Mouse (Mus musculus) T-helper 1 cell (primary cell): ENCODE results near the gene Rhbdd3.

Experiments used
- in situ Hi-C: fragments of 300-600 bp; cut with MboI, MseI; formaldehyde crosslinking; loops from one replicate; pipeline ENCODE4 v1.15.1; 2025; ENCODE audit warnings: high pct_unique_total_duplicates

Gene Rhbdd3

GRCm38 (mm10) chr11:5114931-5115581 lies 16.3 kb downstream of the Rhbdd3 start:
- in situ Hi-C loops = loop anchor here (5.0 to 10.0 kb wide), 2 partner anchors 67 to 340 kb away; no protein-coding TSS in a partner anchor

DNA sequence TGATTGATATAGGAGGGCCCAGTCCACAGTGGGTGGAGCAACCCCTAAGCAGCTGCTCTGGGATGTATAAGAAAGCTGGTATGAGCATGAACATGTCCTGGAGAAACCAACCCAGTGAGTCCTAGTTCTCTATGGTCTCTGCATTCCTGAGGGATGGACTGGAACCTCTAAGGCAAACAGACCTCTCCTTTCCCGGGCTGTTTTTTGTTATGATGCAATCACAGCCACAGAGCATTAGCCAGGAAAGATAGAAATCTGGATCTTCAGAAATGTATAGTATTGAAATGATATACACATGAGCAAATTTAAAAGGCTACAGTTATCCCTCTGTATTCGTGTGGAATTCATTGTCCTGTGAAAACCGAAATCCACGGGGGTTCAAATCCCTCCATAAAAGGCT lies 27.0 kb downstream of the Rhbdd3 start:
- in situ Hi-C loops = no loop called here

DNA sequence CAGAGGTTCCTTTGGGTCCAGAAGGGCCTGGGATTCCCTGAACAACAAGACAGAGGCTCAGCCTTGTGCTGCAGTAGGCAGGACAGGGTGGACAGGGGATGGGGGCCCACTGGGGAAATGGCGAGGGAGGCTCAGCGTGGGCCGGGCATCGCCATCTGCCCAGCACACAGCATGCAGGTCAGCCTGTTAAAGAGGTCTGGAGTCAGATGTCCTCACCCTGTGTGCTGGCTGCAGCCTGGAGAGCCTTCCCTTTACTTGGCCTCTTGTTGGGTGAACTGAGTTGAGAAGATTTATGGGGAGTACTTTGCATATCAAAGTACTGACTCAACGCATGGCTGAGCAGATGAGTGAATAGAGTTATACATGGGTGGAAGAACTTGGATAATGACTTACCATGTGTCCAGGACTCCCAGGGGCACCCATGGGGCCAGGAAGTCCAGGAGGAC lies 30.3 kb downstream of the Rhbdd3 start:
- in situ Hi-C loops = no loop called here

- in situ Hi-C loops = no loop called here
Observed at GRCm38 (mm10) chr11:5130111-5130665, 31.5 kb downstream of the Rhbdd3 start.

GRCm38 (mm10) chr11:5132751-5133150 lies 34.0 kb downstream of the Rhbdd3 start:
- in situ Hi-C loops = no loop called here

GRCm38 (mm10) chr11:5135914-5136313 lies 37.2 kb downstream of the Rhbdd3 start:
- in situ Hi-C loops = no loop called here

DNA sequence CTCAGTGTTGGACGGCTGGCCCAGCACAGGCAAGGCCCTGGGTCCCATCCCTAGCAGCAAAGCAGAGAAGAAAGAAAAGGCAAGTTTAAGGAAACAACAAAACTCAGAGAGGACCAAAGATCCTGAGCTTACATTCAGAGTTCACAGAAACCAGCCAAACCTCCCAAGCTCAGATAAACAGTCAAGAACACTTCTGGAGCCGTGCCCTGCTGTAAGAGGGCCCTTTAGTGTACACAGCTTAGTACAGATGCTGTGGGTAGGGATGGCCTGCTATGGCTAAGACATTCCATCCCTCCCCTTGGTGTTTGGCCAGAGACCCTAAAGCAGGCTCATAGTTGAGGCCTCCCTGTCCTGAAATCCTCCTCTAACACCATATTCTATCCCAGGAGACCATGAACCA lies 39.9 kb downstream of the Rhbdd3 start:
- in situ Hi-C loops = no loop called here

GRCm38 (mm10) chr11:5139372-5139771 lies 40.6 kb downstream of the Rhbdd3 start:
- in situ Hi-C loops = no loop called here

- in situ Hi-C loops = no loop called here
Observed at GRCm38 (mm10) chr11:5140619-5141018, 41.9 kb downstream of the Rhbdd3 start.

- in situ Hi-C loops = no loop called here
Observed at GRCm38 (mm10) chr11:5141252-5141651, 42.5 kb downstream of the Rhbdd3 start.

DNA sequence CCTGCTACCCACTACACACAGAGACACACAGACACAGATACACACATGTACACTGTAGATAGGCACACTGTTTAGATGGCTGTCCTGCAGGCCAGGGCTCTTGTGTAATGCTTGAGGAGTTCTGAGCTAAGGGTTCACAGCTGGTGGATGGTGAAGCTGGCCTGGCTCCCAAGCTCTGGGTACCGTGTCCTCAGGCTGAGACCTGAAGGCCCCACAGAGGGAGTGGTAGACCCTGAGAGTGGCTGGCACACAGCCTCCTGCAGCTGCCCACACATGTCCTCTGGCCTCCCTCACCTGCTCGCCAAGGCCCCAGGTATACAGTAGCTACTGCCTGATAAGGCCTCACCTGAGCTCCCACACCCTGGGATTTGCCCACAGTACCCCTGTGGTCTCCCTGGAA lies 43.2 kb downstream of the Rhbdd3 start:
- in situ Hi-C loops = no loop called here

GRCm38 (mm10) chr11:5145600-5145999 lies 46.9 kb downstream of the Rhbdd3 start:
- in situ Hi-C loops = no loop called here

DNA sequence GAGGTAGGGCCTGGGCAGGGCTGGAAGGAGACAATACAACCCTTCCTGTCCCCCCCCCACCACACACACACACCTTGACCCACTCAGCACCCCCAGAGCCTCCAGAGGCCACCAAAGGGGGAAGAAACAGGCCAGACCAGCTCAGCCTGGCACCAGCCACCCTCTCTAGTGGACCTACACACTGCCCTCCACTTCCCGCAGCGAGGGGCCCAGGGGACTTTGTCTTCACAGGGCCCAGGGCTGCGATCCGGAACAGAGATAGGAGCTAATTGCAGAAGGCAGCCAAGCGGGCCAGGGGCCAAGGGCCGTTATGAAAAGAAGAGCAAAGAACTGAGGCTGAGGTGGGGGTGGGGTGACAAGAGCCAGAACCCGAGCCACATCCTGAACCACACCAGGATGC lies 50.5 kb downstream of the Rhbdd3 start:
- in situ Hi-C loops = no loop called here

GRCm38 (mm10) chr11:5149955-5150354 lies 51.2 kb downstream of the Rhbdd3 start:
- in situ Hi-C loops = no loop called here

DNA sequence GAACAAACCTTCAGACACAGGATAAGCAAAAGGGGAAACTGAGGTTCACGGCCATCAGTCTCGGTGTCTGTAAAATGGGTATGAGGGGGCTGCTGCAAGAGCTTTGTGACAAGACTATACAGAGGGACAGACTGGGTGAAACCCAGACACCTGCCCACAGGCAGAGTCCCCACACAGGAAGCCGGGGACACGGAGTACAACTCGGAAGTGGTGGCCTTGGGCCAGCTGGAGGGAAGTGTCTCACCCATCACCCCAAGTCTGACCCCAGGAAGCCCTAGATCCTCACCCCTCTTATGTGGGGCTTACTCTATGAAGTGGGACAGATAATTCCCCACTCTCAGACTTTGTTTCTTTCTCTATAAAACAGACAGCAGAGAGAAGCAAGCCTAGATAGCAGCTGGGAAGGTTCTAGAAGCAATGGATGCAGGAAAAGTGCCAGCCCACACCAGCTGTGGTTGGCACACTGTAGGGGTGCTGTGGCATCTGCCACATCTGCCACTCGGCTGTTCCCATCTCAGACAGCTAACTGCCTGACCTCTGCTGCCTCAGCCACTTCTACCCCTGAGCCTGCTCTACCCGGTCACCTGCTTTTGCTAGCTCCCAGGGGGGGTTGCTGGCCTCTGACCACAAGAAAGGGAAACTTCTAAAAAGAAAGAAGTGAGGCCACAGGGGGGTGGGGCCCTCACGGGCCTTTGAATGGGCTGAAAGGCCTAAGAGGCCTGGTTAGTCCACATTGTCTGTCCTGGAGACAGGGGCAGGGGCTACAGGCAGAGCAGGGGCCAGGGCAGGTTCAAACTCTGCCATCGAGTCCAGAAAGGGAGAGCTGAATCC lies 51.9 kb downstream of the Rhbdd3 start:
- in situ Hi-C loops = no loop called here

- in situ Hi-C loops = no loop called here
Observed at GRCm38 (mm10) chr11:5151247-5151630, 52.5 kb downstream of the Rhbdd3 start.

DNA sequence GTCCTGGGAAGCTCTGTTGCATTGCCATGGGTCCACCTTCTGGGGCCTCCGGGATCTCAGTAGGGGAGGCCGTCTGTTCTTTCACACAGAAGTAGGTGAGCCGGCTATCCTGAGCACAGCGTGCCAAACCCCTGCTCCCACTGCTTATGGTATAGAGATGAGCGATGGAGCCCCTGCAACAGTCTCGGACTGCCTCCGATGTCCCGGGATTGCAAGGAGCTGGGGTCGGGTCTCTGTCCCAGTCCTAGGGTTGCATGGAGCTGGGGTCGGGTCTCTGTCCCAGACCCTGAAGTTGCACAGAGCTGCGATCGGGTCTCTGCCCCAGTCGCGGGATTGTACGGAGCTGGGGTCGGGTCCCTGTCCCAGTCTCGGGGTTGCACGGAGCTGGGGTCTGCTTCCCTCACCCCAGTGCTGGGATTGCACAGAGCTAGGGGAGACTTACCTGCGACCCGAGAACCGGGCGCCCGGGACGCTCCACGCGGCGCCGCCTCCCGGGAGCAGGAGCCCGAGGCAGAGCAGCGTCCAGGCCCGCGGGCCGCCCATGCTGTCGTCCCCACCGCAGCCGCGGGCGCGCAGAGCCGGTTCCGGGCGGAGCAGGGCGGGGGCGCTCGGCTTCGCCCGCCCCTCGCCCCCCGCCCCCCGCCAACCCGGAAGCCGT lies 53.1 kb downstream of the Rhbdd3 start, which contains the start of gene Emid1:
TSS of gene Emid1 (minus strand) at position 578 of the 658 bp plus-strand sequence.
- in situ Hi-C loops = no loop called here

- in situ Hi-C loops = no loop called here
Observed at GRCm38 (mm10) chr11:5154961-5155805, 56.5 kb downstream of the Rhbdd3 start.
